Mouse (Mus musculus) CH12.LX (cell line): Measurements from ENCODE around the gene Nrap. TPM values are rescaled to one million over a fixed set of nuclear protein-coding genes. Genes with fewer than 3 reads are reported as not detected.

Source experiments
- DNase-seq: peaks from one replicate; pipeline ENCODE4 v3.0.0-alpha.2; 2013; ENCODE audit errors: extremely low read depth
- H3K27ac ChIP-seq: 2 replicates; pipeline ENCODE4 v1.5.1; 2012; ENCODE audit warnings: low read depth, mild to moderate bottlenecking, control low read depth, moderate library complexity; ENCODE audit not compliant: insufficient read depth
- H3K27me3 ChIP-seq: replicated peaks from 2 replicates; pipeline ENCODE3; 2012; ENCODE audit warnings: inconsistent platforms
- H3K36me3 ChIP-seq, 2 experiments: replicated peaks in 1 of 2; 2 replicates each; pipeline versions ENCODE3 to v1.6.1; 2012; ENCODE audit warnings: inconsistent platforms in 1 of 2, low read length in 1 of 2, mild to moderate bottlenecking in 1 of 2, mixed read lengths in 1 of 2, moderate library complexity in 1 of 2; ENCODE audit not compliant: control insufficient read depth in 1 of 2, insufficient read depth in 1 of 2
- H3K4me1 ChIP-seq, 2 experiments: 2 replicates each; pipeline ENCODE4 v1.6.1; 2012; ENCODE audit warnings: inconsistent platforms in 1 of 2, moderate library complexity in 1 of 2; ENCODE audit not compliant: insufficient read depth in 2 of 2, control insufficient read depth in 1 of 2
- H3K4me2 ChIP-seq: 2 replicates; pipeline ENCODE4 v1.6.1; 2012; ENCODE audit warnings: low read depth, mild to moderate bottlenecking, control low read depth; ENCODE audit not compliant: poor library complexity, insufficient read depth, severe bottlenecking
- H3K4me3 ChIP-seq, 3 experiments: fragments of 150-350 bp in 1 of 3; sonication (generic) in 1 of 3; replicated peaks in 1 of 3; 2 replicates each; pipeline versions ENCODE3 to v1.5.1; 2011 to 2012; ENCODE audit warnings: low read depth in 2 of 3, low read length in 2 of 3, mild to moderate bottlenecking in 2 of 3, moderate library complexity in 2 of 3, control low read depth in 1 of 3, improper control_type of control experiment in 1 of 3, inconsistent platforms in 1 of 3, mixed read lengths in 1 of 3; ENCODE audit not compliant: poor library complexity in 1 of 3
- H3K79me2 ChIP-seq: replicated peaks from 2 replicates; pipeline ENCODE4 v1.6.1; 2012; ENCODE audit warnings: mild to moderate bottlenecking, moderate library complexity; ENCODE audit not compliant: control insufficient read depth, poor library complexity, insufficient read depth, severe bottlenecking; ENCODE audit errors: extremely low read depth
- H3K9ac ChIP-seq: 2 replicates; pipeline ENCODE4 v1.6.1; 2012; ENCODE audit warnings: low read depth, mild to moderate bottlenecking, control low read depth, moderate library complexity; ENCODE audit not compliant: insufficient read depth
- H3K9me3 ChIP-seq: replicated peaks from 2 replicates; pipeline ENCODE3; 2012; ENCODE audit warnings: low read length, inconsistent platforms, mixed read lengths
- BHLHE40 ChIP-seq: IDR thresholded peaks from 2 replicates; pipeline ENCODE4 v1.6.1; 2011; ENCODE audit warnings: mild to moderate bottlenecking, low read depth, low read length, improper control_type of control experiment
- CHD1 ChIP-seq: IDR thresholded peaks from 2 replicates; pipeline ENCODE4 v1.6.1; 2012; ENCODE audit warnings: low read depth, low read length, improper control_type of control experiment, inconsistent platforms
- CHD2 ChIP-seq: IDR thresholded peaks from 2 replicates; pipeline ENCODE4 v1.6.1; 2011; ENCODE audit warnings: low read length, improper control_type of control experiment
- CTCF ChIP-seq, 2 experiments: IDR thresholded peaks in 1 of 2; conservative IDR thresholded peaks in 1 of 2; 2 replicates each; pipeline ENCODE4 v1.5.1; 2011 to 2012; ENCODE audit warnings: low read depth in 2 of 2, low read length in 2 of 2, improper control_type of control experiment in 1 of 2, inconsistent platforms in 1 of 2, mild to moderate bottlenecking in 1 of 2, moderate library complexity in 1 of 2
- E2F4 ChIP-seq: IDR thresholded peaks from 2 replicates; pipeline ENCODE4 v1.6.1; 2011; ENCODE audit warnings: low read depth, low read length, improper control_type of control experiment; ENCODE audit not compliant: insufficient replicate concordance
- EP300 ChIP-seq: IDR thresholded peaks from 2 replicates; pipeline ENCODE4 v1.6.1; 2011; ENCODE audit warnings: low read length, improper control_type of control experiment
- ETS1 ChIP-seq: conservative IDR thresholded peaks from 2 replicates; pipeline ENCODE4 v1.6.1; 2012; ENCODE audit warnings: low read depth, mild to moderate bottlenecking, inconsistent platforms, low read length, improper control_type of control experiment, moderate library complexity
- GABPA ChIP-seq: IDR thresholded peaks from 2 replicates; pipeline ENCODE4 v1.6.1; 2012; ENCODE audit warnings: low read depth, low read length, improper control_type of control experiment, inconsistent platforms; ENCODE audit not compliant: insufficient replicate concordance
- JUN ChIP-seq: IDR thresholded peaks from 2 replicates; pipeline ENCODE4 v1.6.1; 2011; ENCODE audit warnings: low read depth, mild to moderate bottlenecking, low read length, improper control_type of control experiment, moderate library complexity; ENCODE audit not compliant: insufficient read depth
- KAT2A ChIP-seq: IDR thresholded peaks from 2 replicates; pipeline ENCODE4 v1.6.1; 2012; ENCODE audit warnings: low read length, improper control_type of control experiment, inconsistent platforms; ENCODE audit not compliant: insufficient replicate concordance
- MAX ChIP-seq: IDR thresholded peaks from 2 replicates; pipeline ENCODE4 v1.6.1; 2011; ENCODE audit warnings: low read length, improper control_type of control experiment
- MAZ ChIP-seq: IDR thresholded peaks from 2 replicates; pipeline ENCODE4 v1.6.1; 2012; ENCODE audit warnings: low read depth, mild to moderate bottlenecking, inconsistent platforms, low read length, improper control_type of control experiment, moderate library complexity
- MXI1 ChIP-seq: IDR thresholded peaks from 2 replicates; pipeline ENCODE4 v1.6.1; 2011; ENCODE audit warnings: mild to moderate bottlenecking, low read depth, low read length, improper control_type of control experiment
- MYC ChIP-seq: IDR thresholded peaks from 2 replicates; pipeline ENCODE4 v1.6.1; 2011; ENCODE audit warnings: low read depth, mild to moderate bottlenecking, improper control_type of control experiment, low read length
- RAD21 ChIP-seq: IDR thresholded peaks from 2 replicates; pipeline ENCODE4 v1.6.1; 2011; ENCODE audit warnings: low read depth, mild to moderate bottlenecking, low read length, improper control_type of control experiment, moderate library complexity
- RCOR1 ChIP-seq: conservative IDR thresholded peaks from 2 replicates; pipeline ENCODE4 v1.6.1; 2012; ENCODE audit warnings: low read depth, mild to moderate bottlenecking, inconsistent platforms, low read length, improper control_type of control experiment
- SMC3 ChIP-seq: IDR thresholded peaks from 2 replicates; pipeline ENCODE4 v1.6.1; 2011; ENCODE audit warnings: low read depth, low read length, improper control_type of control experiment
- TBP ChIP-seq: conservative IDR thresholded peaks from 2 replicates; pipeline ENCODE4 v1.6.1; 2011; ENCODE audit warnings: low read depth, low read length, improper control_type of control experiment
- TCF12 ChIP-seq: IDR thresholded peaks from 2 replicates; pipeline ENCODE4 v1.6.1; 2014; ENCODE audit warnings: low read depth, mild to moderate bottlenecking, inconsistent platforms, low read length, improper control_type of control experiment
- USF1 ChIP-seq: IDR thresholded peaks from 2 replicates; pipeline ENCODE4 v1.6.1; 2014; ENCODE audit warnings: low read depth, mild to moderate bottlenecking, inconsistent platforms, low read length, improper control_type of control experiment
- ZC3H11A ChIP-seq: IDR thresholded peaks from 2 replicates; pipeline ENCODE4 v1.6.1; 2012; ENCODE audit warnings: low read depth, mild to moderate bottlenecking, inconsistent platforms, low read length, improper control_type of control experiment
- ZKSCAN1 ChIP-seq: IDR thresholded peaks from 2 replicates; pipeline ENCODE4 v1.6.1; 2012; ENCODE audit warnings: low read depth, inconsistent platforms, low read length, improper control_type of control experiment, borderline replicate concordance
- ZMIZ1 ChIP-seq: IDR thresholded peaks from 2 replicates; pipeline ENCODE4 v1.6.1; 2012; ENCODE audit warnings: low read depth, mild to moderate bottlenecking, inconsistent platforms, low read length, improper control_type of control experiment
- dilution Hi-C: fragments of 300-500 bp; cut with MboI; formaldehyde crosslinking; loops from 2 replicates; pipeline ENCODE4 v1.14.3; 2020; ENCODE audit warnings: low sequenced_read_pairs; ENCODE audit not compliant: extremely low pct_unique_long_range_greater_than_20kb, extremely low pct_ligation_motif_present
- in situ Hi-C: fragments of 300-500 bp; cut with MboI; formaldehyde crosslinking; loops from 3 replicates; pipeline ENCODE4 v1.14.3; 2019; ENCODE audit warnings: low sequenced_read_pairs, low pct_ligation_motif_present, low pct_unique_long_range_greater_than_20kb, mixed read lengths
- polyA plus RNA-seq: library from polyadenylated mRNA; unstranded; fragments of >175 nt; gene quantifications from 2 replicates; pipeline ENCODE4 v1.2.1, GENCODE M21; 2012; ENCODE audit warnings: low read depth; ENCODE audit not compliant: insufficient read length
- total RNA-seq, 2 experiments: library from RNA; depleted of rRNA; stranded (reverse); fragments of 300-350 nt in 1 of 2; fragments of >200 nt in 1 of 2; gene quantifications; 2 replicates each; pipeline ENCODE4 v1.2.3; 2012 to 2014

Gene Nrap
- total and polyA plus RNA-seq, 3 experiments, result 0.04 to 1.5 (median 0.17) TPM

GRCm38 (mm10) chr19:56356480-56357373, 33.1 kb downstream of the Nrap start:
- H3K9ac ChIP-seq, result no peak overlapping the region
- H3K4me1 ChIP-seq, result peaks cover 0 to 2% of the 10 kb centered on the region in 2 experiments; a peak in 1 of 4 replicates
- H3K9me3 ChIP-seq, result peaks cover 9% of the 10 kb centered on the region
- H3K4me2 ChIP-seq, result no peak overlapping the region
- no peak overlapping the region for H3K27ac ChIP-seq
- in situ Hi-C loops (no loop called here), dilution Hi-C loops (no loop called here)
- H3K36me3 ChIP-seq, result no peaks in the 10 kb centered on the region
- peaks cover 5% of the 10 kb centered on the region for H3K27me3 ChIP-seq
- TF ChIP-seq USF1 (no peak), RAD21 (peak; percentile 28), CTCF (conservative IDR thresholded peaks at IDR 0.05 in 1 of 2, IDR thresholded peaks at IDR 0.05 in 1 of 2; ENCODE audit: low read depth in 2 of 2, low read length in 2 of 2) (peak; percentile 65 to 68), MAX (no peak), SMC3 (peak; percentile 56), RCOR1 (no peak)
- H3K79me2 ChIP-seq, result no peaks in the 10 kb centered on the region
- H3K4me3 ChIP-seq, result no peak overlapping the region
- peak; percentile 34 for DNase-seq

GRCm38 (mm10) chr19:56355201-56355600, 34.6 kb downstream of the Nrap start:
- H3K36me3 ChIP-seq, result no peaks in the 10 kb centered on the region
- H3K4me1 ChIP-seq, result peaks cover 0 to 2% of the 10 kb centered on the region in 2 experiments; a peak in 1 of 4 replicates
- TF ChIP-seq MAZ, result no peak
- no peak for TF ChIP-seq TBP
- no peak for TF ChIP-seq ZC3H11A
- no peak for TF ChIP-seq CHD1
- TF ChIP-seq CHD2, result no peak
- TF ChIP-seq RAD21, result no peak
- no peak for TF ChIP-seq SMC3
- TF ChIP-seq CTCF (conservative IDR thresholded peaks at IDR 0.05 in 1 of 2, IDR thresholded peaks at IDR 0.05 in 1 of 2; ENCODE audit: low read depth in 2 of 2, low read length in 2 of 2), result no peak
- no peak for TF ChIP-seq ZKSCAN1
- TF ChIP-seq JUN, result no peak
- TF ChIP-seq KAT2A, result no peak
- no peak for TF ChIP-seq E2F4
- TF ChIP-seq BHLHE40, result no peak
- no peak for TF ChIP-seq MXI1
- no peak for TF ChIP-seq GABPA
- TF ChIP-seq EP300, result no peak
- TF ChIP-seq ZMIZ1, result no peak
- no peak for TF ChIP-seq TCF12
- TF ChIP-seq MYC, result no peak
- TF ChIP-seq ETS1, result no peak
- TF ChIP-seq, all 38 proteins: peak for 0
- in situ Hi-C loops (no loop called here), dilution Hi-C loops (no loop called here)
- no peak for DNase-seq
- H3K79me2 ChIP-seq, result no peaks in the 10 kb centered on the region
- H3K4me2 ChIP-seq, result no peak overlapping the region
- peaks cover 9% of the 10 kb centered on the region for H3K9me3 ChIP-seq
- peaks cover 5% of the 10 kb centered on the region for H3K27me3 ChIP-seq
- H3K9ac ChIP-seq, result no peak overlapping the region
- no peak overlapping the region for H3K4me3 ChIP-seq
- H3K27ac ChIP-seq, result no peak overlapping the region
